Mouse (Mus musculus) colon, adult 2 months (tissue): ENCODE results near the gene Kif15. TPM values are rescaled to one million over a fixed set of nuclear protein-coding genes. Genes with fewer than 3 reads are reported as not detected.

Experiments used
- polyA plus RNA-seq: library from polyadenylated mRNA; depleted of rRNA; stranded (reverse); fragments of >200 nt; gene quantifications from 2 replicates; pipeline ENCODE4 v1.2.3, GENCODE M21; 2012; rRNA removed

Gene Kif15
- polyA plus RNA-seq, result 1.7 and 3.0 TPM in 2 replicates

GRCm38 (mm10) chr9:122950643-122951475 lies at the start of gene Kif15, which contains the start of gene 1110059G10Rik:
Kif15 (plus strand) TSS chr9:122951046.
1110059G10Rik (minus strand) TSS chr9:122951000.

GRCm38 (mm10) chr9:122922936-122923381 lies 27.9 kb upstream of the Kif15 start, which contains the start of gene Zfp105:
Zfp105 (plus strand) TSS chr9:122923072.

GRCm38 (mm10) chr9:123020995-123021631 lies 70.3 kb downstream of the Kif15 start, which contains the start of gene Tmem42:
Tmem42 (plus strand) TSS chr9:123021326.

GRCm38 (mm10) chr9:123034426-123034825 lies 83.6 kb downstream of the Kif15 start, which contains the start of gene Tgm4:
Tgm4 (plus strand) TSS chr9:123034726.

Other genes starting within 250 kb of the Kif15 start
- not detected in 2 replicates for gene Topaz1, start 203.7 kb upstream of the Kif15 start, polyA plus RNA-seq
- gene Tcaim, start 145.5 kb upstream of the Kif15 start, polyA plus RNA-seq, result 1.5 and 2.2 TPM in 2 replicates
- not detected in 2 replicates for gene Gm35549, start 107.0 kb upstream of the Kif15 start, polyA plus RNA-seq
- gene Zfp445, start 85.0 kb upstream of the Kif15 start, polyA plus RNA-seq, result 13.3 and 14.7 TPM in 2 replicates
- gene Zkscan7, start 65.4 kb upstream of the Kif15 start, polyA plus RNA-seq, result 3.0 and 3.2 TPM in 2 replicates
- gene Zfp105, start 28.0 kb upstream of the Kif15 start, polyA plus RNA-seq, result 0.42 and 0.45 TPM in 2 replicates
- 1.5 and 1.9 TPM in 2 replicates for gene 1110059G10Rik, start within 50 bp of the Kif15 start, polyA plus RNA-seq
- 12.4 and 20.1 TPM in 2 replicates for gene Tmem42, start 70.3 kb downstream of the Kif15 start, polyA plus RNA-seq
- gene Tgm4, start 83.7 kb downstream of the Kif15 start, polyA plus RNA-seq, result 0.06 TPM in 1 of 2 replicates, not detected in the other
- 162 and 307 TPM in 2 replicates for gene Zdhhc3, start 162.2 kb downstream of the Kif15 start, polyA plus RNA-seq
- 14.6 and 16.3 TPM in 2 replicates for gene Exosc7, start 162.2 kb downstream of the Kif15 start, polyA plus RNA-seq
- 131 and 140 TPM in 2 replicates for gene Clec3b, start 199.9 kb downstream of the Kif15 start, polyA plus RNA-seq